Mouse (Mus musculus): ENCODE data around the gene Atp11a.

DNA sequence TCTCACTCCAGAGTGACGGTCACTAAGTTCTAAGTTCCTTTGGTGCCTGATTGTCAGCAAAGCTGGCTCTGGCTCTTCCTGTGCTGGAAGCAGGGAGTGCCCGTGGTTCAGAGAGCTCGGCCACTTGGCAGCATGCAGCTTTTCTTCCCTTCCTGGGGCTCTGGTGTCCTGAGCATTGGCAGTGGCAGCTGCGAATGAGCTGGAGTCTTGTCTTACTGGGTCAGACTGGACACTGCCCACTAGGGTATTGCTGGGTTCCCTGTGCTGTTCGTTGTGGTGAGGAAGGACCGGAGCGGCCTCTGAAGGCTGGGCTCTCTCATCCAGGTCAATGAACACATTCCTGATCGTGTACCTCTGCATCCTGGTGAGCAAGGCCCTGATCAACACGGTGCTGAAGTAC, 70.3 kb downstream of the Atp11a start:
- TF ChIP-seq CTCF (IDR thresholded peaks at IDR 0.05) (no peak), EP300 (IDR thresholded peaks at IDR 0.05) (no peak)

Data from lung, postnatal 0 days (tissue).